Mouse (Mus musculus): ENCODE results near the gene Rfx8. TPM values are rescaled to one million over a fixed set of nuclear protein-coding genes. Genes with fewer than 3 reads are reported as not detected.

Gene Rfx8
- polyA plus RNA-seq, 1 experiment, result not detected

GRCm38 (mm10) chr1:39748666-39749065, 27.9 kb upstream of the Rfx8 start:
- Histone ChIP-seq H3K27ac (replicated peaks; ENCODE audit: low read depth, low read length) (no peak overlapping the region), H3K4me3 (ENCODE audit: insufficient read depth, low read depth, low read length) (no peak overlapping the region), H3K4me1 (ENCODE audit: control insufficient read depth, insufficient read depth, insufficient read length, low read length) (peaks cover 10% of the 10 kb centered on the region; the same call in 1 of the 2 replicates)

- H3K4me3 ChIP-seq (ENCODE audit: insufficient read depth, low read depth, low read length), result no peak overlapping the region
- peaks cover 10% of the 10 kb centered on the region; the same call in 1 of the 2 replicates for H3K4me1 ChIP-seq (ENCODE audit: control insufficient read depth, insufficient read depth, insufficient read length, low read length)
- H3K27ac ChIP-seq (replicated peaks; ENCODE audit: low read depth, low read length), result no peak overlapping the region
Measured at GRCm38 (mm10) chr1:39746464-39746863, 25.7 kb upstream of the Rfx8 start.

- Histone ChIP-seq H3K4me1 (ENCODE audit: control insufficient read depth, insufficient read depth, insufficient read length, low read length) (peaks cover 10% of the 10 kb centered on the region), H3K27ac (replicated peaks; ENCODE audit: low read depth, low read length) (no peak overlapping the region)
Measured at GRCm38 (mm10) chr1:39740948-39741347, 20.2 kb upstream of the Rfx8 start.

GRCm38 (mm10) chr1:39740002-39740401, 19.2 kb upstream of the Rfx8 start:
- no peak overlapping the region for H3K4me3 ChIP-seq (ENCODE audit: insufficient read depth, low read depth, low read length)
- no peak overlapping the region for H3K27ac ChIP-seq (replicated peaks; ENCODE audit: low read depth, low read length)
- peaks cover 16% of the 10 kb centered on the region for H3K4me1 ChIP-seq (ENCODE audit: control insufficient read depth, insufficient read depth, insufficient read length, low read length)

More at GRCm38 (mm10) chr1:39740948-39741347, 20.2 kb upstream of the Rfx8 start:
- no peak overlapping the region for H3K4me3 ChIP-seq (ENCODE audit: insufficient read depth, low read depth, low read length)

- H3K27ac ChIP-seq (replicated peaks; ENCODE audit: low read depth, low read length), result peak overlapping the region; percentile 90
- H3K4me1 ChIP-seq (ENCODE audit: control insufficient read depth, insufficient read depth, insufficient read length, low read length), result peaks cover 27% of the 10 kb centered on the region
- no peak overlapping the region for H3K4me3 ChIP-seq (ENCODE audit: insufficient read depth, low read depth, low read length)
Measured at GRCm38 (mm10) chr1:39735927-39736604, 15.3 kb upstream of the Rfx8 start.

- Histone ChIP-seq H3K4me1 (ENCODE audit: control insufficient read depth, insufficient read depth, insufficient read length, low read length) (peaks cover 24% of the 10 kb centered on the region), H3K27ac (replicated peaks; ENCODE audit: low read depth, low read length) (peak overlapping the region; percentile 90), H3K4me3 (ENCODE audit: insufficient read depth, low read depth, low read length) (no peak overlapping the region)
Measured at GRCm38 (mm10) chr1:39735493-39735892, 14.7 kb upstream of the Rfx8 start.

- Histone ChIP-seq H3K4me3 (ENCODE audit: insufficient read depth, low read depth, low read length) (no peak overlapping the region), H3K4me1 (ENCODE audit: control insufficient read depth, insufficient read depth, insufficient read length, low read length) (peaks cover 24% of the 10 kb centered on the region), H3K27ac (replicated peaks; ENCODE audit: low read depth, low read length) (peak overlapping the region; percentile 67)
Measured at GRCm38 (mm10) chr1:39734881-39735280, 14.1 kb upstream of the Rfx8 start.

GRCm38 (mm10) chr1:39734311-39734710, 13.5 kb upstream of the Rfx8 start:
- Histone ChIP-seq H3K4me3 (ENCODE audit: insufficient read depth, low read depth, low read length) (no peak overlapping the region), H3K27ac (replicated peaks; ENCODE audit: low read depth, low read length) (peak overlapping the region; percentile 67), H3K4me1 (ENCODE audit: control insufficient read depth, insufficient read depth, insufficient read length, low read length) (peaks cover 24% of the 10 kb centered on the region)

- H3K27ac ChIP-seq (replicated peaks; ENCODE audit: low read depth, low read length), result peak overlapping the region; percentile 67
- H3K4me3 ChIP-seq (ENCODE audit: insufficient read depth, low read depth, low read length), result no peak overlapping the region
- H3K4me1 ChIP-seq (ENCODE audit: control insufficient read depth, insufficient read depth, insufficient read length, low read length), result peaks cover 24% of the 10 kb centered on the region
Measured at GRCm38 (mm10) chr1:39733876-39734275, 13.1 kb upstream of the Rfx8 start.

GRCm38 (mm10) chr1:39732081-39732480, 11.3 kb upstream of the Rfx8 start:
- H3K27ac ChIP-seq (replicated peaks; ENCODE audit: low read depth, low read length), result no peak overlapping the region
- H3K4me3 ChIP-seq (ENCODE audit: insufficient read depth, low read depth, low read length), result no peak overlapping the region
- peaks cover 24% of the 10 kb centered on the region for H3K4me1 ChIP-seq (ENCODE audit: control insufficient read depth, insufficient read depth, insufficient read length, low read length)

- no peak overlapping the region; the same call in 1 of the 2 replicates for H3K27ac ChIP-seq (replicated peaks; ENCODE audit: low read depth, low read length)
- no peak overlapping the region for H3K4me3 ChIP-seq (ENCODE audit: insufficient read depth, low read depth, low read length)
- H3K4me1 ChIP-seq (ENCODE audit: control insufficient read depth, insufficient read depth, insufficient read length, low read length), result peaks cover 22% of the 10 kb centered on the region
Measured at GRCm38 (mm10) chr1:39731543-39731942, 10.7 kb upstream of the Rfx8 start.

- Histone ChIP-seq H3K4me3 (ENCODE audit: insufficient read depth, low read depth, low read length) (no peak overlapping the region), H3K27ac (replicated peaks; ENCODE audit: low read depth, low read length) (no peak overlapping the region), H3K4me1 (ENCODE audit: control insufficient read depth, insufficient read depth, insufficient read length, low read length) (peaks cover 21% of the 10 kb centered on the region)
Measured at GRCm38 (mm10) chr1:39730868-39731267, 10.1 kb upstream of the Rfx8 start.

- no peak overlapping the region for H3K27ac ChIP-seq (replicated peaks; ENCODE audit: low read depth, low read length)
- H3K4me1 ChIP-seq (ENCODE audit: control insufficient read depth, insufficient read depth, insufficient read length, low read length), result peaks cover 14% of the 10 kb centered on the region
- H3K4me3 ChIP-seq (ENCODE audit: insufficient read depth, low read depth, low read length), result no peak overlapping the region
Measured at GRCm38 (mm10) chr1:39729919-39730318, 9.1 kb upstream of the Rfx8 start.

GRCm38 (mm10) chr1:39721351-39721726, 542 bp upstream of the Rfx8 start:
- Histone ChIP-seq H3K27ac (replicated peaks; ENCODE audit: low read depth, low read length) (no peak overlapping the region), H3K4me1 (ENCODE audit: control insufficient read depth, insufficient read depth, insufficient read length, low read length) (peaks cover 9% of the 10 kb centered on the region), H3K4me3 (ENCODE audit: insufficient read depth, low read depth, low read length) (peak overlapping the region; percentile 39)

- Histone ChIP-seq H3K27ac (replicated peaks; ENCODE audit: low read depth, low read length) (no peak overlapping the region; the same call in 1 of the 2 replicates), H3K4me3 (ENCODE audit: insufficient read depth, low read depth, low read length) (peak overlapping the region; percentile 51; the same call in 1 of the 2 replicates), H3K4me1 (ENCODE audit: control insufficient read depth, insufficient read depth, insufficient read length, low read length) (peaks cover 9% of the 10 kb centered on the region)
Measured at GRCm38 (mm10) chr1:39720186-39720585, 611 bp downstream of the Rfx8 start.

GRCm38 (mm10) chr1:39715551-39715950, 5.2 kb downstream of the Rfx8 start:
- Histone ChIP-seq H3K4me1 (ENCODE audit: control insufficient read depth, insufficient read depth, insufficient read length, low read length) (peaks cover 37% of the 10 kb centered on the region), H3K4me3 (ENCODE audit: insufficient read depth, low read depth, low read length) (no peak overlapping the region), H3K27ac (replicated peaks; ENCODE audit: low read depth, low read length) (no peak overlapping the region)

Data from brown adipose tissue, adult 24 weeks (tissue).